Mouse (Mus musculus) midbrain, embryonic 16.5 days (tissue): Measurements from ENCODE around the gene Ms4a4b. TPM values are rescaled to one million over a fixed set of nuclear protein-coding genes. Genes with fewer than 3 reads are reported as not detected.
"Not testable (repeated sequence)": the region's sequence is repeated elsewhere in the genome, so short reads cannot be mapped to it uniquely, and the experiment has no call there.

Experiments
- ATAC-seq: fragments of 200-750 bp; cut with Nextera tagmentation; 2 replicates; pipeline ENCODE4 v1.8.0; 2017; ENCODE audit warnings: moderate TSS enrichment
- H3K27ac ChIP-seq: fragments of 300-500 bp; sonication (generic); 2 replicates; pipeline ENCODE4 v1.5.1; 2014; ENCODE audit warnings: mild to moderate bottlenecking, low read length, mixed read lengths
- H3K27me3 ChIP-seq: fragments of 300-500 bp; sonication (generic); 2 replicates; pipeline ENCODE4 v1.6.1; 2014; ENCODE audit warnings: low read depth, low read length, mixed read lengths; ENCODE audit not compliant: control insufficient read depth, insufficient read depth
- H3K36me3 ChIP-seq: fragments of 300-500 bp; sonication (generic); 2 replicates; pipeline ENCODE4 v1.6.1; 2014; ENCODE audit warnings: mild to moderate bottlenecking, low read length, moderate library complexity, mixed read lengths; ENCODE audit not compliant: control insufficient read depth, insufficient read depth
- H3K4me1 ChIP-seq: fragments of 300-500 bp; sonication (generic); 2 replicates; pipeline ENCODE4 v1.6.1; 2014; ENCODE audit warnings: mild to moderate bottlenecking, low read length, mixed read lengths; ENCODE audit not compliant: control insufficient read depth, insufficient read depth
- H3K4me2 ChIP-seq: fragments of 300-500 bp; sonication (generic); 2 replicates; pipeline ENCODE4 v1.6.1; 2014; ENCODE audit warnings: mild to moderate bottlenecking, low read length, mixed read lengths
- H3K4me3 ChIP-seq: fragments of 300-500 bp; sonication (generic); 2 replicates; pipeline ENCODE4 v1.5.1; 2014; ENCODE audit warnings: low read depth, mild to moderate bottlenecking, low read length, moderate library complexity, mixed read lengths
- H3K9ac ChIP-seq: fragments of 300-500 bp; sonication (generic); 2 replicates; pipeline ENCODE4 v1.6.1; 2014; ENCODE audit warnings: low read depth, low read length, mixed read lengths
- H3K9me3 ChIP-seq: fragments of 300-500 bp; sonication (generic); replicated peaks from 2 replicates; pipeline ENCODE4 v1.6.1; 2014; ENCODE audit warnings: mild to moderate bottlenecking, low read length, mixed read lengths; ENCODE audit not compliant: control insufficient read depth, poor library complexity, severe bottlenecking
- WGBS: fragments of 180-500 bp; shearing (Covaris S2); extraction: QIAGEN DNeasy Blood & Tissue Kit; methylation state at CpG from one replicate; pipeline ENCODE4 v1.1.7; 2014; 5-methylcytosine and 5-hydroxymethylcytosine counted together
- polyA plus RNA-seq: library from polyadenylated mRNA; unstranded; fragments of >200 nt; fragmentation: Nextera tagmentation; extraction: Ambion mirVana; gene quantifications from 2 replicates; pipeline ENCODE4 v1.2.1, GENCODE M21; 2015

The Ms4a4b gene
- polyA plus RNA-seq, 1 experiment from 2014 or later: not detected

- 83% methylated on average over 4 of the region's 4 CpGs for WGBS
- no peaks in the 10 kb centered on the region for H3K9me3 ChIP-seq
- no peak overlapping the region for H3K27ac ChIP-seq
- H3K36me3 ChIP-seq: no peaks in the 10 kb centered on the region
- no peaks in the 10 kb centered on the region for H3K27me3 ChIP-seq
- H3K4me2 ChIP-seq: no peak overlapping the region
- no peak for ATAC-seq
- H3K4me1 ChIP-seq: no peaks in the 10 kb centered on the region
- H3K9ac ChIP-seq: no peak overlapping the region
- no peak overlapping the region for H3K4me3 ChIP-seq
Observed at GRCm38 (mm10) chr19:11435058-11435834, 8.1 kb upstream of the Ms4a4b start.

GRCm38 (mm10) chr19:11443964-11444363 lies 611 bp downstream of the Ms4a4b start:
- no peaks in the 10 kb centered on the region for H3K4me1 ChIP-seq
- WGBS: 84% methylated on average over 5 of the region's 5 CpGs
- H3K4me3 ChIP-seq: no peak overlapping the region
- H3K9me3 ChIP-seq: no peaks in the 10 kb centered on the region
- no peak overlapping the region for H3K4me2 ChIP-seq
- no peaks in the 10 kb centered on the region for H3K27me3 ChIP-seq
- no peak overlapping the region for H3K9ac ChIP-seq
- no peak for ATAC-seq
- no peak overlapping the region for H3K27ac ChIP-seq
- no peaks in the 10 kb centered on the region for H3K36me3 ChIP-seq

GRCm38 (mm10) chr19:11447238-11447637 lies 3.9 kb downstream of the Ms4a4b start:
- 89% methylated on average over 2 of the region's 2 CpGs for WGBS
- H3K27ac ChIP-seq: no peak overlapping the region
- ATAC-seq: no peak

GRCm38 (mm10) chr19:11459041-11459440 lies 15.7 kb downstream of the Ms4a4b start:
- 88% methylated on average over 2 of the region's 4 CpGs for WGBS
- ATAC-seq: not testable (repeated sequence)

More at GRCm38 (mm10) chr19:11447238-11447637, 3.9 kb downstream of the Ms4a4b start:
- Histone ChIP-seq H3K4me1 (no peaks in the 10 kb centered on the region), H3K4me3 (no peak overlapping the region), H3K36me3 (no peaks in the 10 kb centered on the region), H3K4me2 (no peak overlapping the region), H3K27me3 (no peaks in the 10 kb centered on the region), H3K9me3 (no peaks in the 10 kb centered on the region), H3K9ac (no peak overlapping the region)

GRCm38 (mm10) chr19:11464795-11465194 lies 21.4 kb downstream of the Ms4a4b start:
- H3K27ac ChIP-seq, H3K4me3 ChIP-seq, H3K27me3 ChIP-seq, H3K4me2 ChIP-seq, ATAC-seq, H3K4me1 ChIP-seq, H3K9ac ChIP-seq, H3K9me3 ChIP-seq, H3K36me3 ChIP-seq: not testable (repeated sequence)
- WGBS: 50% methylated on average over 1 of the region's 1 CpGs

More at GRCm38 (mm10) chr19:11459041-11459440, 15.7 kb downstream of the Ms4a4b start:
- not testable (repeated sequence) for H3K9ac ChIP-seq, H3K36me3 ChIP-seq, H3K9me3 ChIP-seq, H3K4me1 ChIP-seq, H3K4me2 ChIP-seq, H3K27me3 ChIP-seq, H3K4me3 ChIP-seq, H3K27ac ChIP-seq

- Histone ChIP-seq H3K4me1 (no peaks in the 10 kb centered on the region), H3K9ac (no peak overlapping the region), H3K9me3 (no peaks in the 10 kb centered on the region), H3K27me3 (no peaks in the 10 kb centered on the region), H3K36me3 (no peaks in the 10 kb centered on the region), H3K27ac (no peak overlapping the region), H3K4me2 (no peak overlapping the region), H3K4me3 (no peak overlapping the region)
- ATAC-seq: no peak
- 76% methylated on average over 5 of the region's 5 CpGs for WGBS
Observed at GRCm38 (mm10) chr19:11466471-11466870, 23.1 kb downstream of the Ms4a4b start.

- not testable (repeated sequence) for H3K4me2 ChIP-seq, H3K9ac ChIP-seq, H3K4me3 ChIP-seq, H3K27me3 ChIP-seq, H3K36me3 ChIP-seq, H3K27ac ChIP-seq, H3K9me3 ChIP-seq, H3K4me1 ChIP-seq, ATAC-seq
- 64% methylated on average over 1 of the region's 1 CpGs for WGBS
Observed at GRCm38 (mm10) chr19:11468361-11468760, 25.0 kb downstream of the Ms4a4b start.

GRCm38 (mm10) chr19:11469215-11469614 lies 25.9 kb downstream of the Ms4a4b start, which contains the start of gene Ms4a6c:
Gene Ms4a6c, plus strand, starts transcription at chr19:11469366.
- H3K9me3 ChIP-seq, H3K9ac ChIP-seq, H3K27ac ChIP-seq, ATAC-seq, H3K4me3 ChIP-seq, H3K27me3 ChIP-seq, H3K4me2 ChIP-seq, H3K36me3 ChIP-seq, H3K4me1 ChIP-seq: not testable (repeated sequence)
- WGBS: 87% methylated on average over 4 of the region's 4 CpGs

GRCm38 (mm10) chr19:11479714-11480113 lies 36.4 kb downstream of the Ms4a4b start:
- no peak for ATAC-seq
- no peaks in the 10 kb centered on the region for H3K4me1 ChIP-seq
- 95% methylated on average over 2 of the region's 2 CpGs for WGBS

More at GRCm38 (mm10) chr19:11479714-11480113, 36.4 kb downstream of the Ms4a4b start:
- Histone ChIP-seq H3K4me3 (no peak overlapping the region), H3K9me3 (no peaks in the 10 kb centered on the region), H3K4me2 (no peak overlapping the region), H3K36me3 (no peaks in the 10 kb centered on the region), H3K9ac (no peak overlapping the region), H3K27me3 (no peaks in the 10 kb centered on the region), H3K27ac (no peak overlapping the region)
